Mouse (Mus musculus): ENCODE measurements at regions not wholly inside any gene's neighbourhood (a gene's known extent, or its start where the extent isn't known, plus 50 kb on each side); places are given as distances from the start of the nearest gene placed in this dataset.

- TF ChIP-seq GATA1 (IDR thresholded peaks at IDR 0.05; ENCODE audit: borderline replicate concordance, low read length) = no peak
- TF ChIP-seq FLI1 (IDR thresholded peaks at IDR 0.05; ENCODE audit: low read length) = no peak
These were observed 151.5 kb upstream of the Zc3h12a start for GRCm38 (mm10) chr4:125279165-125279564.

Measured in megakaryocyte, embryonic 14.5 days (primary cell).